In genomic region chr8:121889317-121889716, GRCm38 (mm10) we compare ENCODE assay signal across 36 mouse cellular contexts. TPM values are rescaled to one million over a fixed set of nuclear protein-coding genes. Genes with fewer than 3 reads are reported as not detected.
DNase-seq lines count a peak whose midpoint lies in the region; ATAC-seq and TF ChIP-seq lines count a peak whose summit lies in the region.
"Had no signal": no experiment of that assay in that cellular context is flagged by ENCODE, and none has a peak within 500 bp of the region (broad histone marks: within the 10 kb centered on the region; RNA-seq: fewer than 3 reads in every experiment).

No protein-coding gene starts in this region.

- H3ac ChIP-seq in myocyte (ENCODE audit: control insufficient read depth, insufficient read length) = no peak overlapping the region

- POLR2A ChIA-PET in Patski (lab: Charles Lee) = interaction anchor here (2.8 kb wide), 1 partner anchor 17 kb away, joined by 8 read pairs; the partner anchor contains the start of gene Slc7a5

- no peak overlapping the region for H3K4me2 ChIP-seq in myocyte (ENCODE audit: low read depth)
- H3K4me2 ChIP-seq: forebrain, embryonic 12.5 days; hindbrain, embryonic 15.5 days; limb, embryonic 13.5 days; liver, embryonic 12.5 days; lung, embryonic 14.5 days; midbrain, embryonic 15.5 days had no signal

- peaks cover 45% of the 10 kb centered on the region for H3K79me2 ChIP-seq in myocyte (ENCODE audit: control insufficient read depth, insufficient read depth)

- ATAC-seq in Patski = peak; percentile 25
- no peak for ATAC-seq in megakaryocyte, adult 5-6 weeks (ENCODE audit: poor library complexity, severe bottlenecking)
- ATAC-seq: CD4-positive, CD25-positive, alpha-beta regulatory T cell, adult 4 months; intestine, embryonic 16.5 days; liver, embryonic 12.5 days; midbrain, embryonic 15.5 days had no signal

- peaks cover 60% of the 10 kb centered on the region for H3K36me3 ChIP-seq in myocyte (ENCODE audit: control insufficient read depth, insufficient read depth)

- DNase-seq in adrenal gland, adult 2 months = peak; percentile 80
- no peak for DNase-seq in adrenal gland, postnatal 4 days (ENCODE audit: low spot score in 2 of 2)
- DNase-seq in 3134 (ENCODE audit: extremely low read depth, insufficient read length, low spot score) = peak; percentile 55
- DNase-seq in Patski (ENCODE audit: low read depth, low spot score) = no peak
- no peak for DNase-seq in kidney, adult 9 months
- DNase-seq: cerebellum, adult 18-20 months; heart, postnatal 14 days; kidney, postnatal 14 days; lung, embryonic 14.5 days; lung, postnatal 14 days; right cerebral cortex, postnatal 25 days; thymus, adult 18-20 months; thymus, postnatal 25 days had no signal

- in situ Hi-C loops in Patski (cut with MboI; ENCODE audit: low pct_unique_long_range_greater_than_20kb) = no loop called here

- TF ChIP-seq CTCF in Patski (IDR thresholded peaks at IDR 0.05) = no peak

- no peak overlapping the region for H3K4me3 ChIP-seq in myocyte
- H3K4me3 ChIP-seq: erythroblast, embryonic 14.5 days; forebrain, embryonic 12.5 days; hindbrain, embryonic 10.5 days; hindbrain, embryonic 15.5 days; left cerebral cortex, adult 2 months; limb, embryonic 13.5 days; liver, embryonic 12.5 days; midbrain, embryonic 10.5 days; midbrain, embryonic 15.5 days had no signal

- no peak for TF ChIP-seq POLR2A in myocyte (IDR thresholded peaks at IDR 0.05; ENCODE audit: insufficient read length, low read depth)

- CTCF ChIA-PET in Patski (lab: Charles Lee) = interaction anchor here (0.9 to 2.0 kb wide), 5 partner anchors 10 to 20 kb away, joined by 3 to 5 read pairs (median 3); no protein-coding TSS in a partner anchor

- H3K27me3 ChIP-seq in Patski (no peaks in the 10 kb centered on the region), myocyte (ENCODE audit: control insufficient read depth, insufficient read depth, insufficient read length) (no peaks in the 10 kb centered on the region)
- H3K27me3 ChIP-seq: forebrain, embryonic 12.5 days; hindbrain, embryonic 15.5 days; limb, embryonic 13.5 days; liver, embryonic 12.5 days; midbrain, embryonic 15.5 days had no signal

TF ChIP-seq in myocyte, 11 proteins besides CTCF, POLR2A, EP300 and RAD21:
- TF ChIP-seq POLR2AphosphoS2 (IDR thresholded peaks at IDR 0.05; ENCODE audit: insufficient read length, low read depth) = peak; percentile 64
- TF ChIP-seq MAX (IDR thresholded peaks at IDR 0.05; ENCODE audit: low read depth) = no peak

RNA-seq across cellular contexts. Expression of gene Slc7a5, which starts 18.2 kb away (rescaled TPM):
- total RNA-seq in adrenal gland, adult 2 months (2021) = 10 to 100 TPM; 38.9 to 46.4 TPM
- polyA plus RNA-seq in adrenal gland, adult 2 months (2012; rRNA removed) = 93.9 and 97.5 TPM in 2 replicates
- 10 to 100 TPM; 56.2 to 59.0 TPM for total RNA-seq in adrenal gland, postnatal 4 days (2021)
- polyA plus RNA-seq in Patski (2021) (164 TPM), myocyte (2012; fragmentation: generic; extraction: Trizol) (612 TPM)
- 8.7 and 9.3 TPM in 2 replicates for total RNA-seq in megakaryocyte, adult 5-6 weeks (2015)
- total RNA-seq in megakaryocyte, adult 5-6 weeks (2017) = 6.5 and 8.5 TPM in 2 replicates

RNA-seq across cellular contexts. Expression of gene Car5a, which starts 55.4 kb away (rescaled TPM):
- under 1 TPM in 1 of 2 experiments, not detected in 1; 0.69 TPM for total RNA-seq in adrenal gland, adult 2 months (2021)
- 0.12 TPM in 1 of 2 replicates, not detected in the other for polyA plus RNA-seq in adrenal gland, adult 2 months (2012; rRNA removed)
- total RNA-seq in adrenal gland, postnatal 4 days (2021) = under 1 TPM in 1 of 2 experiments, not detected in 1; 0.76 TPM
- polyA plus RNA-seq in Patski (2021) = not detected
- polyA plus RNA-seq in myocyte (2012; fragmentation: generic; extraction: Trizol) = not detected
- total RNA-seq in megakaryocyte, adult 5-6 weeks (2015) = not detected in 2 replicates
- not detected in 2 replicates for total RNA-seq in megakaryocyte, adult 5-6 weeks (2017)
- total RNA-seq: forebrain, postnatal 0 days; gastrocnemius, postnatal 10 days; granulocyte monocyte progenitor cell, adult 5-6 weeks; heart, postnatal 14 days; layer of hippocampus, postnatal 14 days; left cerebral cortex, adult 2 months; left cerebral cortex, postnatal 36 days; neutrophil, adult 5-6 weeks had no signal
- polyA plus RNA-seq: CD4-positive, CD25-positive, alpha-beta regulatory T cell, adult 4 months; embryonic facial prominence, embryonic 14.5 days; heart, embryonic 14.5 days; kidney, embryonic 14.5 days; limb, embryonic 13.5 days; lung, embryonic 14.5 days; neural tube, embryonic 11.5 days had no signal

RNA-seq across cellular contexts. Expression of gene Klhdc4, which starts 59.9 kb away (rescaled TPM):
- 10 to 100 TPM; 17.2 to 25.6 TPM for total RNA-seq in adrenal gland, adult 2 months (2021)
- polyA plus RNA-seq in adrenal gland, adult 2 months (2012; rRNA removed) = 12.2 and 14.9 TPM in 2 replicates
- 10 to 100 TPM; 29.9 TPM for total RNA-seq in adrenal gland, postnatal 4 days (2021)
- polyA plus RNA-seq in Patski (2021) = 39.5 TPM
- polyA plus RNA-seq in myocyte (2012; fragmentation: generic; extraction: Trizol) = 31.4 TPM
- 12.7 and 17.2 TPM in 2 replicates for total RNA-seq in megakaryocyte, adult 5-6 weeks (2015)
- 38.3 and 43.4 TPM in 2 replicates for total RNA-seq in megakaryocyte, adult 5-6 weeks (2017)

Comparison
In these comparisons a context has a peak if more than half of its experiments do, and no peak if none do; other contexts are left out.
1. DNase-seq: peak in adrenal gland, adult 2 months (single experiment) and 3134 (single experiment); none in adrenal gland, postnatal 4 days (0 of 2), Patski (single experiment) and kidney, adult 9 months (single experiment).